18 mouse cellular contexts compared by ENCODE assay signal in genomic region chr14:114875101-114875500, GRCm38 (mm10).
DNase-seq lines count a peak whose midpoint lies in the region; ATAC-seq and TF ChIP-seq lines count a peak whose summit lies in the region.
"Had no signal": no experiment of that assay in that cellular context is flagged by ENCODE, and none has a peak within 500 bp of the region (broad histone marks: within the 10 kb centered on the region; RNA-seq: fewer than 3 reads in every experiment).

No protein-coding gene starts in this region.

- intact Hi-C loops in gastrocnemius, postnatal 14 days (cut with DNase I; ENCODE audit: low total_unique reads): no loop called here

- peak overlapping the region; percentile 81 for H3K27ac ChIP-seq in hindbrain, embryonic 10.5 days
- no peak overlapping the region for H3K27ac ChIP-seq in hindbrain, postnatal 0 days
- no peak overlapping the region for H3K27ac ChIP-seq in lung, embryonic 16.5 days (ENCODE audit: low read length)
- 0 out of 2 replicates have a peak overlapping the region, but pooled peaks have one; percentile 7 for H3K27ac ChIP-seq in embryonic facial prominence, embryonic 13.5 days
- H3K27ac ChIP-seq: liver, embryonic 13.5 days; midbrain, embryonic 10.5 days; neural tube, embryonic 15.5 days; stomach, postnatal 0 days had no signal

- no peak overlapping the region for H3K9ac ChIP-seq in hindbrain, postnatal 0 days (replicated peaks; ENCODE audit: low read length)
- H3K9ac ChIP-seq in lung, embryonic 16.5 days (ENCODE audit: low read length): no peak overlapping the region
- H3K9ac ChIP-seq in embryonic facial prominence, embryonic 13.5 days: no peak overlapping the region
- H3K9ac ChIP-seq: forebrain, postnatal 0 days; liver, embryonic 13.5 days; neural tube, embryonic 15.5 days had no signal

- H3K27me3 ChIP-seq in hindbrain, embryonic 10.5 days (ENCODE audit: insufficient read depth, poor library complexity, severe bottlenecking): no peaks in the 10 kb centered on the region
- no peaks in the 10 kb centered on the region for H3K27me3 ChIP-seq in hindbrain, postnatal 0 days (ENCODE audit: insufficient read depth, low read length)
- no peaks in the 10 kb centered on the region for H3K27me3 ChIP-seq in lung, embryonic 16.5 days (ENCODE audit: control insufficient read depth, insufficient read depth, low read depth, low read length)
- no peaks in the 10 kb centered on the region for H3K27me3 ChIP-seq in embryonic facial prominence, embryonic 13.5 days
- H3K27me3 ChIP-seq: liver, embryonic 13.5 days; neural tube, embryonic 15.5 days had no signal

- H3K9me3 ChIP-seq in hindbrain, embryonic 10.5 days: no peaks in the 10 kb centered on the region
- no peaks in the 10 kb centered on the region for H3K9me3 ChIP-seq in hindbrain, postnatal 0 days (ENCODE audit: low read length)
- no peaks in the 10 kb centered on the region for H3K9me3 ChIP-seq in lung, embryonic 16.5 days (ENCODE audit: control insufficient read depth, low read length)
- H3K9me3 ChIP-seq in embryonic facial prominence, embryonic 13.5 days: no peaks in the 10 kb centered on the region
- H3K9me3 ChIP-seq: liver, embryonic 13.5 days; midbrain, embryonic 10.5 days; neural tube, embryonic 15.5 days had no signal

- peak; percentile 18 for DNase-seq in hindbrain, embryonic 10.5 days (ENCODE audit: low spot score)
- no peak for DNase-seq in hindbrain, postnatal 0 days (ENCODE audit: low spot score)
- DNase-seq in lung, adult 18-20 months: no peak
- DNase-seq in lung, postnatal 25 days (ENCODE audit: low spot score): peak; percentile 2
- DNase-seq in gastrocnemius, postnatal 14 days: no peak
- DNase-seq: cerebellum, adult 8-10 months; forebrain, postnatal 0 days; kidney, adult 9 months; kidney, postnatal 4 days; liver, embryonic 13.5 days; right cerebral cortex, postnatal 25 days had no signal

- no peak for ATAC-seq in hindbrain, postnatal 0 days
- peak; percentile 59 for ATAC-seq in lung, embryonic 16.5 days (ENCODE audit: low read depth)
- no peak for ATAC-seq in embryonic facial prominence, embryonic 13.5 days (ENCODE audit: insufficient number of reproducible peaks, insufficient read depth, low FRiP score, low TSS enrichment, low read depth)
- ATAC-seq: CD4-positive, CD25-positive, alpha-beta regulatory T cell, adult 4 months; forebrain, postnatal 0 days had no signal

- no peaks in the 10 kb centered on the region for H3K36me3 ChIP-seq in hindbrain, embryonic 10.5 days
- no peaks in the 10 kb centered on the region for H3K36me3 ChIP-seq in hindbrain, postnatal 0 days (ENCODE audit: insufficient read depth, low read length)
- no peaks in the 10 kb centered on the region for H3K36me3 ChIP-seq in lung, embryonic 16.5 days (ENCODE audit: control insufficient read depth, insufficient read depth, low read length)
- no peaks in the 10 kb centered on the region for H3K36me3 ChIP-seq in embryonic facial prominence, embryonic 13.5 days
- H3K36me3 ChIP-seq: G1E; liver, embryonic 13.5 days; midbrain, embryonic 10.5 days; neural tube, embryonic 15.5 days had no signal

- H3K4me1 ChIP-seq in hindbrain, embryonic 10.5 days (replicated peaks): peaks cover 32% of the 10 kb centered on the region
- H3K4me1 ChIP-seq in hindbrain, postnatal 0 days (ENCODE audit: insufficient read depth, low read length): no peaks in the 10 kb centered on the region
- H3K4me1 ChIP-seq in lung, embryonic 16.5 days (replicated peaks; ENCODE audit: control insufficient read depth, insufficient read depth, low read length): no peaks in the 10 kb centered on the region
- H3K4me1 ChIP-seq in embryonic facial prominence, embryonic 13.5 days: peaks cover 13% of the 10 kb centered on the region
- H3K4me1 ChIP-seq: liver, embryonic 13.5 days; neural tube, embryonic 15.5 days had no signal

- H3K4me2 ChIP-seq in hindbrain, postnatal 0 days (ENCODE audit: low read depth, low read length): no peak overlapping the region
- H3K4me2 ChIP-seq in lung, embryonic 16.5 days (ENCODE audit: low read depth, low read length): no peak overlapping the region
- no peak overlapping the region for H3K4me2 ChIP-seq in embryonic facial prominence, embryonic 13.5 days
- H3K4me2 ChIP-seq: liver, embryonic 13.5 days; neural tube, embryonic 15.5 days had no signal

- WGBS in hindbrain, embryonic 10.5 days: 46% methylated on average over 3 of the region's 3 CpGs
- WGBS in hindbrain, postnatal 0 days: 44% methylated on average over 3 of the region's 3 CpGs
- 21% methylated on average over 3 of the region's 3 CpGs for WGBS in lung, embryonic 16.5 days
- WGBS in embryonic facial prominence, embryonic 13.5 days: 28% methylated on average over 3 of the region's 3 CpGs

- H3K4me3 ChIP-seq in hindbrain, embryonic 10.5 days: no peak overlapping the region
- H3K4me3 ChIP-seq in hindbrain, postnatal 0 days (ENCODE audit: low read length): no peak overlapping the region
- no peak overlapping the region for H3K4me3 ChIP-seq in lung, embryonic 16.5 days (ENCODE audit: low read length)
- no peak overlapping the region for H3K4me3 ChIP-seq in embryonic facial prominence, embryonic 13.5 days
- H3K4me3 ChIP-seq: liver, embryonic 13.5 days; midbrain, embryonic 10.5 days; neural tube, embryonic 15.5 days had no signal

- no peak for TF ChIP-seq CTCF in hindbrain, postnatal 0 days (IDR thresholded peaks at IDR 0.05; ENCODE audit: low read depth)

Comparison
In these comparisons a context has a peak if more than half of its experiments do, and no peak if none do; other contexts are left out.
1. DNase-seq: peak in hindbrain, embryonic 10.5 days (single experiment) and lung, postnatal 25 days (single experiment); none in hindbrain, postnatal 0 days (single experiment), lung, adult 18-20 months (0 of 2) and gastrocnemius, postnatal 14 days (single experiment).
2. H3K27ac ChIP-seq: peak in hindbrain, embryonic 10.5 days (single experiment) and embryonic facial prominence, embryonic 13.5 days (single experiment); none in hindbrain, postnatal 0 days (single experiment) and lung, embryonic 16.5 days (single experiment).